Mouse (Mus musculus) lung, postnatal 36 days (tissue): ENCODE measurements around the gene Rab40c.

ENCODE experiments used
- DNase-seq: peaks from one replicate; pipeline ENCODE4 v3.0.0; 2022; ENCODE audit warnings: mixed read lengths

Gene Rab40c

DNA sequence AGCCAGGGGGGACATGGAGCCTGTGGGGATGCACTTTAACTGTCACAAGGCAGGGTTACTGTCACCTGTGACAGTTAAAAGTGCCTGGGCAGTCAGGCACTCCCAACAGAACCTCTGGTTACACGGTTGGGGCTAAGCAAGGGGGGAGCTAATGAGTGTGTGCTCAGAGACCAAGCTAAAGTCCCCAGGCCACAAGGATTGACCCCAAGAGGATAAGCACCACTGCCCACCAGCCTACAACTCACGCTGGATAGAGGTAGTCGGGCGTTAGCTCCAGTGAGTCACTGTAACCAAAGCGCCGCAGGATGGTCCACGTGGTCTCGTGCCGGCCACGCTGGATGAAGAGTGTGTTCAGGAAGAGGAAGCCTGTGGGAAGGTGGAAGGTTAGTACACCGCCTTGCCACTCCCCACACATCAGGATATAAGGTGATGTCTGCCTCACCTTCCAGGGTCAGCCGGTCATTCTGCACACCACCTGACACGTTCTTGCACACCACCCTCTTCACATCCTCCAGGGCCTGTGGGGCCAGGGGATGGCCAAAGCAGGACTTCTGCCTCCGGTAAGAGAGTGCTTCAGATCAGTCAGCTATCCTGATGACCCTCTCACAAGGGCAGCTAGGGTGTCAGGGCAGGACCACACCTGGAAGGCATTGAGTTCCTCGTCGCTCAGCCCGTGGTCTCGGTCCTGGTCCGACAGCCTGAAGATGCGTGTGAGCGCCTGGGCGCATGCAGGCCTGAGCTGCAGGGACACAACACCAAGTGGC lies 78.2 kb downstream of the Rab40c start, which contains the start of gene Gm20683:
TSS of gene Gm20683 (minus strand) at position 647 of the 764 bp plus-strand sequence.
- no peak for DNase-seq

DNA sequence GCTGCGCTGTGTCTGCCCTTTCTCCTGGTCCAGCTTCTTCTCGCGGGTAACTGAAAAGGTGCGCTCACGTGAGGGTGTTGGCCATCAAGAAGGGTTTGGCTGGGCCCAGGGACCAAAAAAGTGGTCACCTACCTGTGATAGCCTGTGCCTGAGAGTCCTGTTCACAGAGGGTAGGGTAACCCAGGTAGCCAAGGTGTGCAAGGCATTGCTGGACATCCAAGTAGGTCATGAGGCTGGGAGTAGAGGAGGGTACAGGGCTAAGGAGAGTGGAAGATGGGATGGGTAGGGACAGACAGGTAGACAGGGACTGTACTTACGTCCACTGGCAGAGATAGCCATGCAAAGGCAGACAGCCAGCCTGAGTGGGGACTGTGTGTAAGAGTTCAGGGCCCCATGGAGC lies 79.0 kb downstream of the Rab40c start:
- DNase-seq, result no peak

DNA sequence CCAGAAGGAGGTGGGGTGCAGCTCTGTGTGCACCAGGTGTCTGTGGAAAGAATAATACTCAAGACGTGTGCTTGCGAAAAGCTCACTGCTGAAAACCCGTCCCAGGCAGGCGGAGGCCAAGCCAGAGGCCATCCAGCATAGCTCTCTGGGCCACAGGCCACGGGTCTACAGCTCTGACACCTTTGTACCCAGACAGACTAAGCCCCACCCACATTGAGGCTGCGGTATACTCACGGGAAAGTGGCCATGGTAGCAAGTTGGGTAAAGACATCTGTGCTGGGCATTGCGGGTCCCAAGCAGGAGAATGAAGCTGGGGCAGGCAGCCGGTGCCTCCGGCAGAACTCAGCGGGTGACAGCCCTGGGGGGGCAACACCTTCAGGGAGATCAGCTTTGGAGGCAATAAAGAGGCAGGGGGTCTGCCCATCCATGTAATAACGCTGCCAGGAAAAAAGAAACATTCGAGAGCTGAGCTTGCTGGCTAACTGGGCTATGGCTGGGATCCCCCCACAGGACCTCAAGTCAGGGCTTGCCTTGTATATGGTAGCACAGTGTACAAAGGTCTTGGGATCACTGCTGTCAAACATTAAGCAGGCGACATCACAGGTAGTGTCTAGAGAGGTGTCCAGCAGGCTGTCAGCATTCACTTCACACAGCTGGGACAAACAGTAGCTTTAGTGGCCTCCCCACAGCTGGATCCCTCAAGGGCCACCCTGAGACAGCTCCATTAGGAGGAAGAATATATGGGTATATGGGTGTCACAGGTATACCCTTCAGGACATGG lies 79.9 kb downstream of the Rab40c start:
- DNase-seq, result no peak

- no peak for DNase-seq
Observed at GRCm38 (mm10) chr17:25838904-25839303, 80.6 kb downstream of the Rab40c start.

DNA sequence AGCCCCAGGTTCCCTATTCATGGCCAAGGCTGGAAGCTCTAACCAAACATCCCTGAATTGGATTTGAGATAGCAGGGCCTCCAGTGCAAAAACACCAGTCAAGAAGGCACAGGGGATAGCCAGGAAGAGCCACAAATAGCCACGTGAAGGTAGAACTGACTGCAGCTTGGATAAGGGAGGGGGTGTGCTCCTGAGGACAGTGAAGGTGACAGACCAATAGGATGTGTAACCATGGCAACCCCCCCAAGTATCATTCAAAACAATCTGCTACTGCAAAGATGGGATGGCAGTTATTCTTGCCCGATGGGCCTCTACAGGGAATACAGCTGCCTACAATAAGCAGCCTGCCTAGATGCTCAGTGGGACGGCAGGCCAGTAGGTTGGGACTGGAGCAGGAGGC lies 82.0 kb downstream of the Rab40c start:
- no peak for DNase-seq

- peak; percentile 61 for DNase-seq
Observed at GRCm38 (mm10) chr17:25837076-25837410, 82.5 kb downstream of the Rab40c start, which contains the start of gene Rhbdl1. TSS of gene Rhbdl1 (minus strand) at chr17:25837295.

DNA sequence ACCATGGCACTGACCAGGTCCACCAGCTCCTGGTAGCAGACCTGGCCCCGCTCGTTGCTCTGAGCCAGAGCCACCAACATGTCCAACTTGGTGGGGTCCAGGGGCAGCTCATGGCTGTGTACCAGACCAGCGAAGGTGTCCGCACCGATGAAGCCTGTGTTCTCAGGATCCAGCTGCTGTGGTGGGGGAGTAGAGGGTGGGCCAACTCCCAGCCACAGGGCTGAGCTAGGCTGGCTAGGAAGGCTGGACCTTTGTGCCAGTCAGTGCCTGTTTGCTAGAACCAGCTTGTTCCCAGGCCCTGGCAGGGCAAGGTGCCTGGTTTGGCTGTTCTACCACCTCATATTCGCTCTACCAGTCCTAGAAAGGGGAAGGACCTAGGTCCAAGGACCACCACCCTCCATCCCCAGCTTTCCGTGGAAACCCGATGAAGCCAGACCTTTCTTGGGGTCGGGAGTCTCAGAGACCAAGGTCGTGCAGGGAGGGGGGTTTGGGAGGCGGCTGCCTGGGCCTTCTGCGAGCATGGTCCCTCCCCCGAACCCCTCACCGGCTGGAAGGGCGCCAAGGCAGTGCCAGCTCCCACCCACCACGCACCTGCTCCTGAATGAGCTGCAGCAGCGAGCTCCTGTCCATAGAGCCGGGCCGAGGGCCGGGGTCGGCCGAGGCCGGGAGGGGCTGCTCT lies 83.0 kb downstream of the Rab40c start:
- DNase-seq, result no peak

GRCm38 (mm10) chr17:25835816-25836215 lies 83.7 kb downstream of the Rab40c start:
- DNase-seq, result no peak

DNA sequence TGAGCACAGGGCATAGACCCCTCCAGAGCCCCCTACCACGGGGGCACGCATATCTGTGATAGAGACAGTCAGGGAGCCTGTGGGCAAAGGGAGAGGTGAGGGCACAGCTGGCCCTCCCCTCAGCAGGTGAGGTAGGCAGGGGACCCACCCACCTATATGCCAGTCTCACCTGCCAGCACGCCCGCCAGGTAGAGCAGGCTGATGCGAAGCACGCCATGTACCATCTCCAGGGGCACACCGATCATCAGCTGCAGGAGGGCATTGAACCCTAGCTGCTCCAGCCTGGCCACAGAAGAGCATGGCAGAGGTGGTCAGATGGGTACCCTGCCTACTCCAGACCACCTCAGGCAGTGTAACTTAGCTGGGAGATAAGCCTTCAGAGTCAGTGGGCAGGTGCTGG lies 84.2 kb downstream of the Rab40c start:
- no peak for DNase-seq

DNA sequence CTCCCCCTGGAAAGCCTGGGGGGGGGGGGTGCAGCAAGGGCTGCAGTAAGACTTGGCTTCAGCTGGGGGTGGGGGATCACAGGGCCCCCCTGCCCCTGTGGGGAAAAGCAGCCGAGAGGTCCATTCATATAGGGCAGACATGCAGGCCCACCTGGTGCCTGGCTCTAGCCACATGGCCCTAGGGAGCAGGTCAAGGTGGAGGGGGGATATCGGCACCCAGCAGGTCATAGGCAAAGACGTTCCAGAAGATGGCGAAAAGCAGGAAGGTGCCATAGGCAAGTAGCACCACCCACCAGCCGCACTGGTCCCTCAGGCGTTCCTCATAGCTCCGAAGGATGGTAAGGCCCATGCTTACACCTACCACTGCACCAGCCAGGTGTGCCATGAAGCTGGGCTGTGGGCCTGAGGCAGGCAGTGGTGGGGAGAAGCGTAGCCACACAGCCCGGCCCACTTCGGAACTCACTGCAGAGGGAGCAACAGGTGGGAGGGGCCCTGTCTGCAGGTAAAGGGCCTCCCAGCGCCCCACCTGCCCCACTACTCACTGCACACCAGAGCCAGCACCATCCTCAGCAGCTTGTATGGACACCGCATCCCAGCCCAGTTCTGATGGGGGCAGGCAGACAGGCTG lies 84.8 kb downstream of the Rab40c start:
- DNase-seq, result no peak

DNA sequence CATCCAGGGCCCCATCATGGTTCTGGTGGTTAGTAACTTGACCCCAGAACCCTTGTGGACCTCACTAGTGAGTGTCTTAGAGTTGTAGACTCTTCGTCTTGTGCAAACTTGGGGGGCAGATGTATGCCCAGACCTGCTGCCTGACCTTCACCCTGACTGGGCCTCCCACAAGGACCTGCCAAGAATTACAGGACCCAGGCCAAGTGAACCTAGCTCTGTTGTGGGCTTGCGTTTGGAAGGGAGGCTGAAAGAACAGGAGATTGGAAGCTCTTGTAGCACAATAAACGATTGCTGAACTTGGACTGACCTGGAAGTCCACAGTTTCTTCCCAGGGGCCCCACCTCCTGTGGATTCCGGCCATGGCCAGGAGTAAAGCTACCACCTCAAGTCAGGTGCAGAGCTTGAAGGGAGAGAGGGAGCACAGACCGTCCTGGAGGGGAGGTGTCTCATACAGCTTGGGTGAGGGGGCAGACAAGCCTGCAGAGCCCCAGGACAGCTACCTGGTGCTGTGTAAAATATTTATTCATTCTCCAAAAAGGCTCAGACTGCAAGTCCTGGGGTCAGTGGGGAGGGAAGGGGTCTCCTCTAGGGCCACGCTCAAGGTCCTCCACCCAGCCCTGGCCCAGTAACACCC lies 85.4 kb downstream of the Rab40c start:
- DNase-seq, result peak; percentile 23

DNA sequence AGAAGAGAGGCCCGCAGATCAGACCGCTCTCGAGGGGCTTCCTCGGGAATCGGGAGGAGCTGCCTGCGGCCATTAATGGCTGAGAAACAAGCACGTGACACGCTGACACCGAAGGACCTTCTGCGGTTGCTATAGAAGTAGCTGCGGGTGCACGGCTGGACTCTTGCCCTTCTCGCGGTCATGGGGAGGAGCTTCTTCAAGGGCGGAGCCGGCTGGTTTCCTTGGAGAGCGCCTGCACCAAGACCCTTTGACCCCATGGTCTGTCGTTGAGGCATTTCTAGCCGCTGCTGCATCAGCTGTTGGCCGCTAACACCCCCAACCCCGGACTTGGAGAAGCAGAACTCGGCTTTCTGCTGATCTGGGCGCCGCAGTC lies 86.2 kb downstream of the Rab40c start, which contains the start of gene Stub1:
TSS of gene Stub1 (minus strand) at position 114 of the 373 bp plus-strand sequence.
- DNase-seq, result peak; percentile 94

DNA sequence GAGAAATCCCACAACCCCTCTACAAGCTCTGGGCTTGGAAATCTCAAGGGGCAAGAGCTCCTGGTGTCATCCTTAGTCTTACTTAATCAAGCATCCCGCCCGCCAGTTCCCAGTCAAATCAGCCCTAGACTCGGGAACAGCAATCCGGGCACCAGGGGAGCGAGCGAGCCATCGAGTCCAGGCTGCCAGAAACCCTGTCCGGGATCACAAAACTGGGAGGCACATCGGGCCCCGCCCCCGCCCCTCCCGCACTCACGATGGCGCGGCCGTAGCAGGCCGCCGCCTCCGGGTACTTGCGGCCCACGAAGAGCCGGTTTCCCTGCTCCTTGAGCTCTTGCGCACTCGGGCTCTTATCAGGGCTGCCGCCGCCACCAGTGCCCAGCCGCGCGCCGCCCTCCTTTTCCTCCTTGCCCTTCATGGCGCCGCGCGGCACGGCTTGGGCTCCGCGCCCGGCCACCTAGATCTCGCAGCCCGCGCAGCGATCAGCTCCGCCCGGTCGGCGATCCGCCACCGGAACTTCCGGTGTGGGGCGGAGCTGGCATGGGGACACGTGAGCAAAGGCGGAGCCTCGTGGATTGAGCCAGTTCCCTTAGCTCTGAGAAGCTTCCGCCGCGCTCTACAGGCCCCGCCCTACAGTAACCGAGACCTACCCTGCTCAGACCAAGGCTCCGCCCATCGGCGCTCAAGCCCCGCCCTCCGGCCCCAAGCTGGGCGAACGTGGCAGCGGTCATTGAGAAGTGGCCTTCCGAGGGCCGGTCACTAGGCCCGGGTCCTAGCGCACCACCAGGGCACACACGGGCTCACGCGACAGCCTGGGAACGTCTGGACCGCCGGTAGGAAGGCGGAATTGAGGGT lies 86.9 kb downstream of the Rab40c start:
- peak; percentile 100 for DNase-seq
